Mouse (Mus musculus) neural tube, embryonic 13.5 days (tissue): Measurements from ENCODE around the gene Ssx2ip. TPM values are rescaled to one million over a fixed set of nuclear protein-coding genes. Genes with fewer than 3 reads are reported as not detected.

Experiments
- ATAC-seq: fragments of 200-750 bp; cut with Nextera tagmentation; 2 replicates; pipeline ENCODE4 v1.8.0; 2017; ENCODE audit warnings: low read depth, mild to moderate bottlenecking, moderate TSS enrichment, moderate library complexity
- H3K27ac ChIP-seq: fragments of 300-500 bp; sonication (generic); replicated peaks from 2 replicates; pipeline ENCODE4 v1.5.1; 2015; ENCODE audit warnings: moderate library complexity, mild to moderate bottlenecking, inconsistent platforms
- H3K27me3 ChIP-seq: fragments of 300-500 bp; sonication (generic); 2 replicates; pipeline ENCODE4 v1.6.1; 2015; ENCODE audit warnings: mild to moderate bottlenecking, inconsistent platforms
- H3K36me3 ChIP-seq: fragments of 300-500 bp; sonication (generic); 2 replicates; pipeline ENCODE4 v1.6.1; 2015; ENCODE audit warnings: mild to moderate bottlenecking, inconsistent platforms
- H3K4me1 ChIP-seq: fragments of 300-500 bp; sonication (generic); replicated peaks from 2 replicates; pipeline ENCODE4 v1.6.1; 2015; ENCODE audit warnings: inconsistent platforms
- H3K4me2 ChIP-seq: fragments of 300-500 bp; sonication (generic); 2 replicates; pipeline ENCODE4 v1.6.1; 2015; ENCODE audit warnings: inconsistent platforms, mild to moderate bottlenecking, moderate library complexity
- H3K4me3 ChIP-seq: fragments of 300-500 bp; sonication (generic); 2 replicates; pipeline ENCODE4 v1.5.1; 2015; ENCODE audit warnings: mild to moderate bottlenecking, inconsistent platforms
- H3K9ac ChIP-seq: fragments of 300-500 bp; sonication (generic); 2 replicates; pipeline ENCODE4 v1.6.1; 2015; ENCODE audit warnings: moderate library complexity, mild to moderate bottlenecking, inconsistent platforms
- H3K9me3 ChIP-seq: fragments of 300-500 bp; sonication (generic); 2 replicates; pipeline ENCODE4 v1.6.1; 2016; ENCODE audit warnings: inconsistent platforms
- WGBS: fragments of 180-500 bp; shearing (Covaris S2); methylation state at CpG from one replicate; pipeline ENCODE4 v1.1.7; 2015; 5-methylcytosine and 5-hydroxymethylcytosine counted together
- polyA plus RNA-seq: library from polyadenylated mRNA; unstranded; fragments of >200 nt; fragmentation: Nextera tagmentation; extraction: Ambion mirVana; gene quantifications from 2 replicates; pipeline ENCODE4 v1.2.1, GENCODE M21; 2015

The Ssx2ip gene
- polyA plus RNA-seq, 1 experiment from 2014 or later = 13.4 TPM

- 89% methylated on average over 7 of the region's 7 CpGs for WGBS
- H3K9ac ChIP-seq = no peak overlapping the region
- peaks cover 27% of the 10 kb centered on the region for H3K36me3 ChIP-seq
- no peaks in the 10 kb centered on the region for H3K27me3 ChIP-seq
- no peak for ATAC-seq
- H3K4me2 ChIP-seq = no peak overlapping the region
- H3K4me3 ChIP-seq = no peak overlapping the region
- no peak overlapping the region for H3K27ac ChIP-seq
- no peaks in the 10 kb centered on the region for H3K9me3 ChIP-seq
- H3K4me1 ChIP-seq = no peaks in the 10 kb centered on the region
These were observed 38.9 kb downstream of the Ssx2ip start for GRCm38 (mm10) chr3:146443380-146443779.

- no peak overlapping the region for H3K9ac ChIP-seq
- H3K4me2 ChIP-seq = no peak overlapping the region
- H3K9me3 ChIP-seq = no peaks in the 10 kb centered on the region
- H3K4me1 ChIP-seq = peaks cover 9% of the 10 kb centered on the region
- WGBS = 92% methylated on average over 7 of the region's 7 CpGs
- H3K27me3 ChIP-seq = no peaks in the 10 kb centered on the region
- no peak overlapping the region for H3K4me3 ChIP-seq
- H3K36me3 ChIP-seq = peaks cover 21% of the 10 kb centered on the region
- no peak overlapping the region for H3K27ac ChIP-seq
- no peak for ATAC-seq
These were observed 40.4 kb downstream of the Ssx2ip start for GRCm38 (mm10) chr3:146444880-146445279.

GRCm38 (mm10) chr3:146447156-146447555, 42.7 kb downstream of the Ssx2ip start:
- WGBS = 92% methylated on average over 5 of the region's 5 CpGs
- H3K27ac ChIP-seq = no peak overlapping the region
- no peaks in the 10 kb centered on the region for H3K9me3 ChIP-seq
- ATAC-seq = no peak
- peaks cover 14% of the 10 kb centered on the region for H3K36me3 ChIP-seq
- no peaks in the 10 kb centered on the region for H3K27me3 ChIP-seq
- no peak overlapping the region for H3K4me2 ChIP-seq
- H3K9ac ChIP-seq = no peak overlapping the region
- peaks cover 20% of the 10 kb centered on the region for H3K4me1 ChIP-seq
- H3K4me3 ChIP-seq = no peak overlapping the region

- Histone ChIP-seq H3K4me1 (peaks cover 20% of the 10 kb centered on the region), H3K27ac (no peak overlapping the region), H3K27me3 (no peaks in the 10 kb centered on the region), H3K9me3 (no peaks in the 10 kb centered on the region), H3K4me3 (no peak overlapping the region), H3K4me2 (no peak overlapping the region), H3K36me3 (peaks cover 10% of the 10 kb centered on the region), H3K9ac (no peak overlapping the region)
- 89% methylated on average over 3 of the region's 3 CpGs for WGBS
- ATAC-seq = no peak
These were observed 43.2 kb downstream of the Ssx2ip start for GRCm38 (mm10) chr3:146447598-146447997.

- Histone ChIP-seq H3K9ac (no peak overlapping the region), H3K36me3 (peaks cover 10% of the 10 kb centered on the region), H3K9me3 (no peaks in the 10 kb centered on the region), H3K4me3 (no peak overlapping the region), H3K4me1 (peaks cover 20% of the 10 kb centered on the region), H3K27me3 (no peaks in the 10 kb centered on the region), H3K27ac (no peak overlapping the region), H3K4me2 (no peak overlapping the region)
- no peak for ATAC-seq
- WGBS = 90% methylated on average over 10 of the region's 10 CpGs
These were observed 43.9 kb downstream of the Ssx2ip start for GRCm38 (mm10) chr3:146448372-146448771.

- Histone ChIP-seq H3K36me3 (peaks cover 10% of the 10 kb centered on the region), H3K27me3 (no peaks in the 10 kb centered on the region), H3K4me1 (peaks cover 20% of the 10 kb centered on the region), H3K9ac (no peak overlapping the region), H3K27ac (no peak overlapping the region), H3K4me3 (no peak overlapping the region), H3K9me3 (no peaks in the 10 kb centered on the region), H3K4me2 (no peak overlapping the region)
- 75% methylated on average over 6 of the region's 6 CpGs for WGBS
- ATAC-seq = no peak
These were observed 44.5 kb downstream of the Ssx2ip start for GRCm38 (mm10) chr3:146448969-146449368.

GRCm38 (mm10) chr3:146449745-146450250, 45.4 kb downstream of the Ssx2ip start, which contains the start of gene Ctbs:
Gene Ctbs (plus strand): TSS chr3:146449795.
- Histone ChIP-seq H3K4me3 (peak within 1 kb of the TSS; percentile 50), H3K27me3 (no peaks in the 10 kb centered on the region), H3K27ac (peak within 1 kb of the TSS; percentile 74), H3K9me3 (no peaks in the 10 kb centered on the region), H3K4me2 (peak within 1 kb of the TSS; percentile 70), H3K9ac (peak within 1 kb of the TSS; percentile 73), H3K4me1 (peaks cover 20% of the 10 kb centered on the region), H3K36me3 (peaks cover 10% of the 10 kb centered on the region)
- 49% methylated on average over 9 of the region's 9 CpGs for whole genome bisulfite sequencing
- peak; percentile 54 for ATAC-seq

GRCm38 (mm10) chr3:146450371-146450841, 46.0 kb downstream of the Ssx2ip start:
- Histone ChIP-seq H3K36me3 (peaks cover 8% of the 10 kb centered on the region), H3K9me3 (no peaks in the 10 kb centered on the region), H3K4me2 (peak overlapping the region; percentile 70), H3K9ac (peak overlapping the region; percentile 73), H3K27me3 (no peaks in the 10 kb centered on the region), H3K27ac (peak overlapping the region; percentile 74), H3K4me3 (peak overlapping the region; percentile 50), H3K4me1 (peaks cover 20% of the 10 kb centered on the region)
- under 1% methylated on average over 29 of the region's 29 CpGs for whole genome bisulfite sequencing
- ATAC-seq = peak; percentile 98

- 75% methylated on average over 5 of the region's 5 CpGs for whole genome bisulfite sequencing
- H3K36me3 ChIP-seq = 0 out of 2 replicates have a peak, but pooled peaks cover 2% of the 10 kb centered on the region
- H3K4me2 ChIP-seq = no peak overlapping the region
- H3K9me3 ChIP-seq = no peaks in the 10 kb centered on the region
- H3K9ac ChIP-seq = no peak overlapping the region
- H3K27me3 ChIP-seq = no peaks in the 10 kb centered on the region
- no peak overlapping the region for H3K27ac ChIP-seq
- peaks cover 20% of the 10 kb centered on the region for H3K4me1 ChIP-seq
- no peak for ATAC-seq
- H3K4me3 ChIP-seq = no peak overlapping the region
These were observed 46.9 kb downstream of the Ssx2ip start for GRCm38 (mm10) chr3:146451375-146451774.

GRCm38 (mm10) chr3:146462939-146463338, 58.5 kb downstream of the Ssx2ip start:
- H3K36me3 ChIP-seq = no peaks in the 10 kb centered on the region
- WGBS = 64% methylated on average over 2 of the region's 2 CpGs
- no peaks in the 10 kb centered on the region for H3K9me3 ChIP-seq
- no peaks in the 10 kb centered on the region for H3K27me3 ChIP-seq
- no peaks in the 10 kb centered on the region for H3K4me1 ChIP-seq
- H3K9ac ChIP-seq = no peak overlapping the region
- H3K27ac ChIP-seq = no peak overlapping the region
- no peak overlapping the region for H3K4me3 ChIP-seq
- H3K4me2 ChIP-seq = no peak overlapping the region
- no peak for ATAC-seq

GRCm38 (mm10) chr3:146469226-146469625, 64.8 kb downstream of the Ssx2ip start:
- H3K27me3 ChIP-seq = no peaks in the 10 kb centered on the region
- H3K4me1 ChIP-seq = no peaks in the 10 kb centered on the region
- H3K4me3 ChIP-seq = no peak overlapping the region
- H3K4me2 ChIP-seq = no peak overlapping the region
- H3K9ac ChIP-seq = no peak overlapping the region
- no peak overlapping the region for H3K27ac ChIP-seq
- WGBS = 84% methylated on average over 2 of the region's 2 CpGs
- ATAC-seq = no peak
- H3K9me3 ChIP-seq = no peaks in the 10 kb centered on the region
- no peaks in the 10 kb centered on the region for H3K36me3 ChIP-seq

GRCm38 (mm10) chr3:146472657-146473056, 68.2 kb downstream of the Ssx2ip start:
- Histone ChIP-seq H3K4me3 (no peak overlapping the region), H3K36me3 (no peaks in the 10 kb centered on the region), H3K9ac (no peak overlapping the region), H3K9me3 (no peaks in the 10 kb centered on the region), H3K27me3 (no peaks in the 10 kb centered on the region), H3K4me2 (no peak overlapping the region), H3K27ac (no peak overlapping the region), H3K4me1 (no peaks in the 10 kb centered on the region)
- WGBS = 71% methylated on average over 4 of the region's 4 CpGs
- no peak for ATAC-seq

GRCm38 (mm10) chr3:146473741-146474140, 69.3 kb downstream of the Ssx2ip start:
- Histone ChIP-seq H3K4me3 (no peak overlapping the region), H3K27ac (no peak overlapping the region), H3K4me1 (no peaks in the 10 kb centered on the region), H3K36me3 (no peaks in the 10 kb centered on the region), H3K27me3 (no peaks in the 10 kb centered on the region), H3K9me3 (no peaks in the 10 kb centered on the region), H3K9ac (no peak overlapping the region), H3K4me2 (no peak overlapping the region)
- ATAC-seq = no peak
